Mouse (Mus musculus) cortical plate, adult 2 months (tissue): ENCODE results near the gene Emb.

Experiments used
- CTCF ChIP-seq: fragments of 200-500 bp; IDR thresholded peaks from 2 replicates; pipeline ENCODE4 v1.5.1; 2011; ENCODE audit warnings: mild to moderate bottlenecking, control low read depth, low read length; ENCODE audit not compliant: insufficient read depth; ENCODE audit errors: extremely low read depth
- POLR2A ChIP-seq: fragments of 200-500 bp; IDR thresholded peaks from 2 replicates; pipeline ENCODE4 v1.6.1; 2011; ENCODE audit warnings: mild to moderate bottlenecking, low read length, control low read depth; ENCODE audit not compliant: insufficient read depth; ENCODE audit errors: extremely low read depth

GRCm38 (mm10) chr13:117242063-117242462 lies 33.7 kb downstream of the Emb start:
- TF ChIP-seq CTCF = no peak
- TF ChIP-seq POLR2A = no peak
